Mouse (Mus musculus): ENCODE measurements at regions not wholly inside any gene's neighbourhood (a gene's known extent, or its start where the extent isn't known, plus 50 kb on each side); places are given as distances from the start of the nearest gene placed in this dataset.
"Not testable (repeated sequence)": the region's sequence is repeated elsewhere in the genome, so short reads cannot be mapped to it uniquely, and the experiment has no call there.

- DNase-seq (ENCODE audit: low read depth), result not testable (repeated sequence)
These were observed 104.7 kb upstream of the Atg7 start for GRCm38 (mm10) chr6:114538185-114538584.

- DNase-seq (ENCODE audit: low read depth), result not testable (repeated sequence)
These were observed 92.7 kb upstream of the Atg7 start for GRCm38 (mm10) chr6:114550096-114550669.

GRCm38 (mm10) chr6:114553072-114553471 lies 89.8 kb upstream of the Atg7 start:
- not testable (repeated sequence) for DNase-seq (ENCODE audit: low read depth)

- DNase-seq (ENCODE audit: low read depth), result not testable (repeated sequence)
These were observed 87.7 kb upstream of the Atg7 start for GRCm38 (mm10) chr6:114555186-114555585.

- peak; percentile 22 for DNase-seq (ENCODE audit: low read depth)
These were observed 65.6 kb upstream of the Atg7 start for GRCm38 (mm10) chr6:114577319-114577718.

All from naive thymus-derived CD4-positive, alpha-beta T cell, adult 2 months (primary cell).